Mouse (Mus musculus): ENCODE results near the gene Rab3a. TPM values are rescaled to one million over a fixed set of nuclear protein-coding genes. Genes with fewer than 3 reads are reported as not detected.

Gene Rab3a
- total and polyA plus RNA-seq, 3 experiments: 4.6 to 11.4 (median 10.8) TPM

DNA sequence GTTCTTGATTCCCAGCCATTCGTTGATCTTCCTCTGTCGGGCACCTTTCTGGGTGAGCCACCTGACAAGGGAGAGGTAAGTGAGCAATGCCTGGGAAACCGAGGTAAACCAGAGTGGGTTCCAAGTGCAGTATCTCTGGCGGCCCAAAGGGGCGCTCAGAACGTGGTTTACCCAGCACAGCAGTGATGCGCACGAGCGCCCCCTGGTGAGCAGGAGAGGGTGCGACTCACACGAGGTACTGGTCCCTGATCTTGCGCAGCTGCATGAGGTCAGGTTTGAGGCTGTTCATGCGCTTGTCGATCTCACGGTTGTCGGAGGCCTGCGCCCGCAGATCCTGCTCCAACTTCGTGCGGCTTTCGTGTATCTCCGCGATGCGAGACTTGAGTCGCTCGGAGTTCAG is 14.9 kb downstream of the Rab3a start:
- no peaks in the 10 kb centered on the region for H3K9me3 ChIP-seq (replicated peaks)
- no peaks in the 10 kb centered on the region; the same call in 1 of the 2 replicates for H3K27me3 ChIP-seq (ENCODE audit: insufficient read depth, low read length)
- TF ChIP-seq GATA1 (IDR thresholded peaks at IDR 0.05; ENCODE audit: borderline replicate concordance, low read length) (no peak), CTCF (IDR thresholded peaks at IDR 0.05; ENCODE audit: low read depth, low read length) (peak; percentile 100)
- no peak overlapping the region for H3K4me3 ChIP-seq (ENCODE audit: low read depth, low read length)
- DNase-seq (ENCODE audit: low spot score) (peak; percentile 77), ATAC-seq (ENCODE audit: extremely low read depth, insufficient number of reproducible peaks, low FRiP score, poor library complexity, severe bottlenecking) (peak; percentile 72)
- H3K4me1 ChIP-seq (ENCODE audit: insufficient read depth, low read depth, low read length): peaks cover 94% of the 10 kb centered on the region
- H3K36me3 ChIP-seq (replicated peaks): peaks cover 82% of the 10 kb centered on the region

DNA sequence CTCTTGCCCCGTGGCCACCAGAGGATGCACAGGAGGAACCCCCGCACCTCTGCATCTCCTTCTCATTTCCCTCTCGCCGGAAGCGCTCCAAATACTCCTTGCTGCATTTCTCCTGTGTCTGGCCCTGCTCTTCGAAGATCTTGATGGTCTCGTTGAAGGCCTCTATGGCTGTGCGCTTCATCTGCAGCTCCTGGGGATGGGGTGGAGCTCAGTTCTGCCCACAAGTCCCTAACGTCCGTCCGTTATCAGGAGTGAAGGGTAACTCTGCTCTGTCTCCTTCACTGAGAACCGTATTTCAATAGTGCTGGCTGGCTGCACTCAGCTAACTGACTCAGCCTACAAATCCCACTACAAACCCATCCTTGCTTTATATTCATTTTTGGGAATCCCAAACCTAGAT is 15.4 kb downstream of the Rab3a start:
- Histone ChIP-seq H3K27me3 (ENCODE audit: insufficient read depth, low read length) (no peaks in the 10 kb centered on the region; the same call in 1 of the 2 replicates), H3K36me3 (replicated peaks) (peaks cover 82% of the 10 kb centered on the region), H3K4me3 (ENCODE audit: low read depth, low read length) (no peak overlapping the region), H3K4me1 (ENCODE audit: insufficient read depth, low read depth, low read length) (peaks cover 94% of the 10 kb centered on the region), H3K9me3 (replicated peaks) (no peaks in the 10 kb centered on the region)
- ATAC-seq (ENCODE audit: extremely low read depth, insufficient number of reproducible peaks, low FRiP score, poor library complexity, severe bottlenecking) (no peak), DNase-seq (ENCODE audit: low spot score) (no peak)
- TF ChIP-seq POLR2AphosphoS5 (IDR thresholded peaks at IDR 0.05; ENCODE audit: insufficient replicate concordance, low read depth, low read length): no peak
- no peak for TF ChIP-seq GATA2 (IDR thresholded peaks at IDR 0.05; ENCODE audit: borderline replicate concordance, low read depth, low read length)
- TF ChIP-seq CTCF (IDR thresholded peaks at IDR 0.05; ENCODE audit: low read depth, low read length): no peak
- no peak for TF ChIP-seq GATA1 (IDR thresholded peaks at IDR 0.05; ENCODE audit: borderline replicate concordance, low read length)
- TF ChIP-seq TAL1 (conservative IDR thresholded peaks at IDR 0.05; ENCODE audit: low read depth, low read length): no peak

DNA sequence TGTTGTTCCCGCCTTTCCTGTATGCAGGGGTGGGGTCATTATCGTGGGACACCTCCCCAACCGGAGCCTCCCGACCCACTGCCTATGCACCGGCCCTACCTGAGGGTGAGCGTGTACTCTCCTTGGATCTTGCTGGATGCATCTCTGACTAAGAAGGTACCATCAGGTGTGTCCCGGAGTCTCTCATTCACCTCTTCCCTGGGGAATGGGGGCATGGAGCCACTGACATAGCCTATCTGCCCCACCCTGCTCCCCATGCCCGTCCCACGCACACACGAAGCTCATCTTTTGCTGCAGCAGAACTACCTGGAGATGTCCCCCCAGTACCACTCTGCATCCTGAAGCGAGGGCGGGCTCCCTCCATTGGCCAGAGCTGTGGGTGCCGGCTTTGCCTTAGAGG is 16.3 kb downstream of the Rab3a start:
- no peaks in the 10 kb centered on the region for H3K9me3 ChIP-seq (replicated peaks)
- H3K27me3 ChIP-seq (ENCODE audit: insufficient read depth, low read length): no peaks in the 10 kb centered on the region; the same call in 1 of the 2 replicates
- H3K4me1 ChIP-seq (ENCODE audit: insufficient read depth, low read depth, low read length): peaks cover 94% of the 10 kb centered on the region
- DNase-seq (ENCODE audit: low spot score): no peak
- H3K4me3 ChIP-seq (ENCODE audit: low read depth, low read length): no peak overlapping the region
- peaks cover 89% of the 10 kb centered on the region for H3K36me3 ChIP-seq (replicated peaks)
- no peak for ATAC-seq (ENCODE audit: extremely low read depth, insufficient number of reproducible peaks, low FRiP score, poor library complexity, severe bottlenecking)
- TF ChIP-seq GATA1 (IDR thresholded peaks at IDR 0.05; ENCODE audit: borderline replicate concordance, low read length): no peak

GRCm38 (mm10) chr8:70771217-70771616 is 16.7 kb downstream of the Rab3a start:
- DNase-seq (ENCODE audit: low spot score) (no peak), ATAC-seq (ENCODE audit: extremely low read depth, insufficient number of reproducible peaks, low FRiP score, poor library complexity, severe bottlenecking) (no peak)
- H3K4me3 ChIP-seq (ENCODE audit: low read depth, low read length): no peak overlapping the region
- no peak for TF ChIP-seq POLR2AphosphoS5 (IDR thresholded peaks at IDR 0.05; ENCODE audit: insufficient replicate concordance, low read depth, low read length)
- TF ChIP-seq GATA2 (IDR thresholded peaks at IDR 0.05; ENCODE audit: borderline replicate concordance, low read depth, low read length): no peak
- TF ChIP-seq TAL1 (conservative IDR thresholded peaks at IDR 0.05; ENCODE audit: low read depth, low read length): no peak
- no peak for TF ChIP-seq GATA1 (IDR thresholded peaks at IDR 0.05; ENCODE audit: borderline replicate concordance, low read length)
- TF ChIP-seq CTCF (IDR thresholded peaks at IDR 0.05; ENCODE audit: low read depth, low read length): no peak
- peaks cover 90% of the 10 kb centered on the region for H3K36me3 ChIP-seq (replicated peaks)
- H3K27me3 ChIP-seq (ENCODE audit: insufficient read depth, low read length): no peaks in the 10 kb centered on the region; the same call in 1 of the 2 replicates
- H3K4me1 ChIP-seq (ENCODE audit: insufficient read depth, low read depth, low read length): peaks cover 94% of the 10 kb centered on the region
- no peaks in the 10 kb centered on the region for H3K9me3 ChIP-seq (replicated peaks)

GRCm38 (mm10) chr8:70772075-70772474 is 17.6 kb downstream of the Rab3a start:
- Histone ChIP-seq H3K4me3 (ENCODE audit: low read depth, low read length) (no peak overlapping the region), H3K4me1 (ENCODE audit: insufficient read depth, low read depth, low read length) (peaks cover 92% of the 10 kb centered on the region), H3K9me3 (replicated peaks) (no peaks in the 10 kb centered on the region), H3K36me3 (replicated peaks) (peaks cover 87% of the 10 kb centered on the region), H3K27me3 (ENCODE audit: insufficient read depth, low read length) (no peaks in the 10 kb centered on the region; the same call in 1 of the 2 replicates)
- no peak for DNase-seq (ENCODE audit: low spot score)
- no peak for ATAC-seq (ENCODE audit: extremely low read depth, insufficient number of reproducible peaks, low FRiP score, poor library complexity, severe bottlenecking)
- TF ChIP-seq POLR2AphosphoS5 (IDR thresholded peaks at IDR 0.05; ENCODE audit: insufficient replicate concordance, low read depth, low read length): no peak
- TF ChIP-seq TAL1 (conservative IDR thresholded peaks at IDR 0.05; ENCODE audit: low read depth, low read length): no peak
- no peak for TF ChIP-seq GATA2 (IDR thresholded peaks at IDR 0.05; ENCODE audit: borderline replicate concordance, low read depth, low read length)
- TF ChIP-seq CTCF (IDR thresholded peaks at IDR 0.05; ENCODE audit: low read depth, low read length): no peak
- TF ChIP-seq GATA1 (IDR thresholded peaks at IDR 0.05; ENCODE audit: borderline replicate concordance, low read length): no peak

- ATAC-seq (ENCODE audit: extremely low read depth, insufficient number of reproducible peaks, low FRiP score, poor library complexity, severe bottlenecking): no peak
- no peak for DNase-seq (ENCODE audit: low spot score)
- TF ChIP-seq TAL1 (conservative IDR thresholded peaks at IDR 0.05; ENCODE audit: low read depth, low read length): no peak
- TF ChIP-seq GATA2 (IDR thresholded peaks at IDR 0.05; ENCODE audit: borderline replicate concordance, low read depth, low read length): no peak
- no peak for TF ChIP-seq POLR2AphosphoS5 (IDR thresholded peaks at IDR 0.05; ENCODE audit: insufficient replicate concordance, low read depth, low read length)
- TF ChIP-seq CTCF (IDR thresholded peaks at IDR 0.05; ENCODE audit: low read depth, low read length): no peak
- TF ChIP-seq GATA1 (IDR thresholded peaks at IDR 0.05; ENCODE audit: borderline replicate concordance, low read length): no peak
- no peaks in the 10 kb centered on the region; the same call in 1 of the 2 replicates for H3K27me3 ChIP-seq (ENCODE audit: insufficient read depth, low read length)
- H3K4me1 ChIP-seq (ENCODE audit: insufficient read depth, low read depth, low read length): peaks cover 89% of the 10 kb centered on the region
- H3K9me3 ChIP-seq (replicated peaks): no peaks in the 10 kb centered on the region
- peaks cover 82% of the 10 kb centered on the region for H3K36me3 ChIP-seq (replicated peaks)
- H3K4me3 ChIP-seq (ENCODE audit: low read depth, low read length): no peak overlapping the region
Measured at GRCm38 (mm10) chr8:70772890-70773289, 18.4 kb downstream of the Rab3a start.

- Histone ChIP-seq H3K9me3 (replicated peaks) (no peaks in the 10 kb centered on the region), H3K4me1 (ENCODE audit: insufficient read depth, low read depth, low read length) (peaks cover 91% of the 10 kb centered on the region), H3K27me3 (ENCODE audit: insufficient read depth, low read length) (no peaks in the 10 kb centered on the region; the same call in 1 of the 2 replicates), H3K4me3 (ENCODE audit: low read depth, low read length) (no peak overlapping the region; the same call in 1 of the 2 replicates), H3K36me3 (replicated peaks) (peaks cover 82% of the 10 kb centered on the region)
- ATAC-seq (ENCODE audit: extremely low read depth, insufficient number of reproducible peaks, low FRiP score, poor library complexity, severe bottlenecking) (no peak), DNase-seq (ENCODE audit: low spot score) (no peak)
- TF ChIP-seq GATA2 (IDR thresholded peaks at IDR 0.05; ENCODE audit: borderline replicate concordance, low read depth, low read length) (no peak), POLR2AphosphoS5 (IDR thresholded peaks at IDR 0.05; ENCODE audit: insufficient replicate concordance, low read depth, low read length) (no peak), GATA1 (IDR thresholded peaks at IDR 0.05; ENCODE audit: borderline replicate concordance, low read length) (no peak), TAL1 (conservative IDR thresholded peaks at IDR 0.05; ENCODE audit: low read depth, low read length) (no peak), CTCF (IDR thresholded peaks at IDR 0.05; ENCODE audit: low read depth, low read length) (no peak)
Measured at GRCm38 (mm10) chr8:70773410-70773809, 18.9 kb downstream of the Rab3a start.
